In the genomic region with DNA sequence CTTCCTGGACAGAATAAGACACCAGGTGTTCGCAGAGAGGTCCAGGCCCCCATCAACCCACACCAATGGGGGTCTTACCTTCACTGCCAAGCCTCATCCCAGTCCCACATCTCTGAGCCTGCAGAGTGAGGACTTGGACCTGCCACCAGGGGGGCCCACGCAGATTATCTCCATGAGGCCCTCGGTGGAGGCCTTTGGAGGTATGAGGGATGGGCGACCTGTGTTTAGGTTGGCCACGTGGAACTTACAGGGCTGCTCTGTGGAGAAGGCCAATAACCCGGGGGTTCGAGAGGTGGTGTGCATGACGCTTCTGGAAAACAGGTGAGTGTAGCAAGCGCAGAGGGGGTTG, we compare ENCODE assay signal across 10 mouse cellular contexts. TPM values are rescaled to one million over a fixed set of nuclear protein-coding genes. Genes with fewer than 3 reads are reported as not detected.
DNase-seq lines count a peak whose midpoint lies in the region; ATAC-seq and TF ChIP-seq lines count a peak whose summit lies in the region.
"Had no signal": no experiment of that assay in that cellular context is flagged by ENCODE, and none has a peak within 500 bp of the region (broad histone marks: within the 10 kb centered on the region; RNA-seq: fewer than 3 reads in every experiment).

No protein-coding gene starts in this region.

- no peak overlapping the region for H3K9ac ChIP-seq in hindbrain, embryonic 13.5 days
- no peak overlapping the region for H3K9ac ChIP-seq in hindbrain, embryonic 11.5 days (ENCODE audit: low read depth, low read length)
- no peak overlapping the region for H3K9ac ChIP-seq in hindbrain, embryonic 16.5 days (ENCODE audit: low read depth, low read length)

- H3K4me3 ChIP-seq in hindbrain, embryonic 13.5 days = peak overlapping the region; percentile 74; the same call in 1 of the 2 replicates
- no peak overlapping the region for H3K4me3 ChIP-seq in hindbrain, embryonic 11.5 days (ENCODE audit: low read depth, low read length)
- H3K4me3 ChIP-seq in cortical plate, adult 2 months (ENCODE audit: insufficient read depth, low read length) = peak overlapping the region; percentile 79
- peak overlapping the region; percentile 73; the same call in 1 of the 2 replicates for H3K4me3 ChIP-seq in hindbrain, embryonic 16.5 days (ENCODE audit: low read length)
- no peak overlapping the region for H3K4me3 ChIP-seq in myocyte

- peaks cover 8% of the 10 kb centered on the region for H3K27me3 ChIP-seq in hindbrain, embryonic 13.5 days
- no peaks in the 10 kb centered on the region for H3K27me3 ChIP-seq in hindbrain, embryonic 11.5 days (ENCODE audit: control insufficient read depth, insufficient read depth, low read length)
- H3K27me3 ChIP-seq in hindbrain, embryonic 16.5 days (replicated peaks; ENCODE audit: control insufficient read depth, insufficient read depth, low read length) = no peaks in the 10 kb centered on the region
- no peaks in the 10 kb centered on the region for H3K27me3 ChIP-seq in myocyte (ENCODE audit: control insufficient read depth, insufficient read depth, insufficient read length)
- H3K27me3 ChIP-seq: Patski had no signal

- peak overlapping the region; percentile 78 for H3K4me2 ChIP-seq in hindbrain, embryonic 13.5 days
- no peak overlapping the region for H3K4me2 ChIP-seq in hindbrain, embryonic 11.5 days (replicated peaks; ENCODE audit: low read depth, low read length)
- H3K4me2 ChIP-seq in hindbrain, embryonic 16.5 days (ENCODE audit: low read length) = peak overlapping the region; percentile 69
- peak overlapping the region; percentile 34 for H3K4me2 ChIP-seq in myocyte (ENCODE audit: low read depth)

- H3K9me3 ChIP-seq in hindbrain, embryonic 13.5 days = no peaks in the 10 kb centered on the region
- no peaks in the 10 kb centered on the region for H3K9me3 ChIP-seq in hindbrain, embryonic 11.5 days (ENCODE audit: control insufficient read depth, low read length)
- H3K9me3 ChIP-seq in hindbrain, embryonic 16.5 days (ENCODE audit: control insufficient read depth, low read length) = no peaks in the 10 kb centered on the region

- H3ac ChIP-seq in myocyte (ENCODE audit: control insufficient read depth, insufficient read length) = no peak overlapping the region

- H3K36me3 ChIP-seq in hindbrain, embryonic 13.5 days = no peaks in the 10 kb centered on the region
- H3K36me3 ChIP-seq in hindbrain, embryonic 11.5 days (ENCODE audit: control insufficient read depth, insufficient read depth, low read length) = no peaks in the 10 kb centered on the region
- H3K36me3 ChIP-seq in hindbrain, embryonic 16.5 days (ENCODE audit: control insufficient read depth, insufficient read depth, low read length) = no peaks in the 10 kb centered on the region
- no peaks in the 10 kb centered on the region for H3K36me3 ChIP-seq in myocyte (ENCODE audit: control insufficient read depth, insufficient read depth)

- no peak for TF ChIP-seq POLR2A in cortical plate, adult 2 months (IDR thresholded peaks at IDR 0.05; ENCODE audit: extremely low read depth, insufficient read depth, low read length)
- no peak for TF ChIP-seq POLR2A in myocyte (IDR thresholded peaks at IDR 0.05; ENCODE audit: insufficient read length, low read depth)

- peaks cover 30% of the 10 kb centered on the region for H3K4me1 ChIP-seq in hindbrain, embryonic 13.5 days (replicated peaks)
- H3K4me1 ChIP-seq in hindbrain, embryonic 11.5 days (replicated peaks; ENCODE audit: control insufficient read depth, insufficient read depth, low read length) = 0 out of 2 replicates have a peak, but pooled peaks cover 2% of the 10 kb centered on the region
- peaks cover 5% of the 10 kb centered on the region for H3K4me1 ChIP-seq in cortical plate, adult 2 months (ENCODE audit: control insufficient read depth, insufficient read depth, low read length)
- peaks cover 30% of the 10 kb centered on the region for H3K4me1 ChIP-seq in hindbrain, embryonic 16.5 days (ENCODE audit: control insufficient read depth, insufficient read depth, low read depth, low read length)

- no peaks in the 10 kb centered on the region for H3K79me2 ChIP-seq in myocyte (ENCODE audit: control insufficient read depth, insufficient read depth)

- 91% methylated on average over 9 of the region's 9 CpGs for WGBS in hindbrain, embryonic 13.5 days
- WGBS in hindbrain, embryonic 11.5 days = 91% methylated on average over 9 of the region's 9 CpGs
- 92% methylated on average over 9 of the region's 9 CpGs for whole genome bisulfite sequencing in hindbrain, embryonic 16.5 days

- H3K27ac ChIP-seq in hindbrain, embryonic 13.5 days = no peak overlapping the region
- no peak overlapping the region for H3K27ac ChIP-seq in hindbrain, embryonic 11.5 days (ENCODE audit: low read depth, low read length)
- no peak overlapping the region for H3K27ac ChIP-seq in cortical plate, adult 2 months (ENCODE audit: insufficient read depth, low read length)
- no peak overlapping the region for H3K27ac ChIP-seq in hindbrain, embryonic 16.5 days (ENCODE audit: low read depth, low read length)

- no peak for TF ChIP-seq CTCF in cortical plate, adult 2 months (IDR thresholded peaks at IDR 0.05; ENCODE audit: extremely low read depth, insufficient read depth, low read length)

- no peak for DNase-seq in hindbrain, embryonic 11.5 days (ENCODE audit: low spot score)
- DNase-seq in left cerebral cortex, adult 8-10 months (ENCODE audit: low spot score in 2 of 2) = no peak
- no peak for DNase-seq in adrenal gland, adult 8-10 months
- no peak for DNase-seq in cerebellum, adult 18-20 months
- DNase-seq: gastrocnemius, postnatal 14 days had no signal

- ATAC-seq in hindbrain, embryonic 13.5 days (ENCODE audit: low FRiP score) = no peak
- ATAC-seq in hindbrain, embryonic 11.5 days (ENCODE audit: low FRiP score) = no peak
- no peak for ATAC-seq in hindbrain, embryonic 16.5 days
- ATAC-seq: Patski had no signal

TF ChIP-seq in myocyte, 11 proteins besides CTCF, POLR2A, EP300 and RAD21:
- TF ChIP-seq MYOG (IDR thresholded peaks at IDR 0.05; ENCODE audit: control insufficient read depth in 1 of 3, insufficient read depth in 1 of 3, insufficient read length in 2 of 3, low read depth in 2 of 3) (no peak), TCF3 (IDR thresholded peaks at IDR 0.05; ENCODE audit: insufficient read length, low read depth) (no peak), USF1 (IDR thresholded peaks at IDR 0.05; ENCODE audit: low read depth) (no peak), REST (IDR thresholded peaks at IDR 0.05; ENCODE audit: insufficient read depth, insufficient read length) (no peak), SRF (IDR thresholded peaks at IDR 0.05; ENCODE audit: control insufficient read depth, insufficient read length, low read depth) (no peak), E2F4 (IDR thresholded peaks at IDR 0.05; ENCODE audit: insufficient read depth) (no peak), MYOD1 (IDR thresholded peaks at IDR 0.05; ENCODE audit: control insufficient read depth in 1 of 3, insufficient read length in 2 of 3, low read depth in 2 of 3) (no peak), CEBPB (IDR thresholded peaks at IDR 0.05; ENCODE audit: insufficient read depth, poor library complexity, severe bottlenecking) (no peak), MAX (IDR thresholded peaks at IDR 0.05; ENCODE audit: low read depth) (no peak), POLR2AphosphoS2 (IDR thresholded peaks at IDR 0.05; ENCODE audit: insufficient read length, low read depth) (no peak), TCF12 (IDR thresholded peaks at IDR 0.05; ENCODE audit: insufficient read depth, poor library complexity, severe bottlenecking) (no peak)

RNA-seq across cellular contexts. Expression of gene Eepd1, which starts 1.6 kb away (rescaled TPM):
- 7.0 and 8.0 TPM in 2 replicates for polyA plus RNA-seq in hindbrain, embryonic 13.5 days (2015; fragmentation: Nextera tagmentation; extraction: Ambion mirVana)
- 5.8 and 7.4 TPM in 2 replicates for polyA plus RNA-seq in hindbrain, embryonic 11.5 days (2014; fragmentation: Nextera tagmentation; extraction: Ambion mirVana)
- 13.9 and 14.2 TPM in 2 replicates for polyA plus RNA-seq in cortical plate, adult 2 months (2012; rRNA removed)
- polyA plus RNA-seq in hindbrain, embryonic 16.5 days (2015; fragmentation: Nextera tagmentation; extraction: Ambion mirVana) = 15.3 and 15.6 TPM in 2 replicates
- 6.7 TPM for polyA plus RNA-seq in myocyte (2012; fragmentation: generic; extraction: Trizol)
- 10 to 100 TPM; 23.0 to 26.1 (median 24.0) TPM for total RNA-seq in left cerebral cortex, adult 8-10 months (2022)
- total RNA-seq in adrenal gland, adult 8-10 months (2022) = 10 to 100 TPM; 47.7 to 97.8 (median 53.3) TPM

Comparison
In these comparisons a context has a peak if more than half of its experiments do, and no peak if none do; other contexts are left out.
1. H3K4me3 ChIP-seq: peak in hindbrain, embryonic 13.5 days (single experiment), cortical plate, adult 2 months (single experiment) and hindbrain, embryonic 16.5 days (single experiment); none in hindbrain, embryonic 11.5 days (single experiment) and myocyte (single experiment).